ENCODE assay signal across 17 mouse cellular contexts in genomic region chr10:99748009-99748408, GRCm38 (mm10). TPM values are rescaled to one million over a fixed set of nuclear protein-coding genes. Genes with fewer than 3 reads are reported as not detected.
DNase-seq lines count a peak whose midpoint lies in the region; ATAC-seq lines count a peak whose summit lies in the region.
"Had no signal": no experiment of that assay in that cellular context is flagged by ENCODE, and none has a peak within 500 bp of the region (broad histone marks: within the 10 kb centered on the region; RNA-seq: fewer than 3 reads in every experiment).

No protein-coding gene starts in this region.

- no peak overlapping the region for H3K4me2 ChIP-seq in kidney, embryonic 16.5 days (replicated peaks; ENCODE audit: low read depth, low read length)
- no peak overlapping the region for H3K4me2 ChIP-seq in heart, embryonic 14.5 days (ENCODE audit: low read length)
- H3K4me2 ChIP-seq: hindbrain, embryonic 13.5 days; limb, embryonic 12.5 days; midbrain, embryonic 12.5 days had no signal

- DNase-seq in adrenal gland, postnatal 36 days = peak; percentile 1 to 11
- no peak for DNase-seq in adrenal gland, adult 18-20 months (ENCODE audit: low spot score in 2 of 2)
- DNase-seq in kidney, postnatal 4 days = no peak
- DNase-seq in kidney, postnatal 14 days = peak; percentile 10
- DNase-seq in layer of hippocampus, postnatal 10 days (ENCODE audit: low spot score in 2 of 2) = no peak
- DNase-seq in gastrocnemius, postnatal 4 days (ENCODE audit: low spot score in 2 of 2) = no peak
- DNase-seq: cerebellum, adult 18-20 months; forebrain, postnatal 0 days; gastrocnemius, postnatal 14 days had no signal

- no peak overlapping the region for H3K4me3 ChIP-seq in kidney, embryonic 16.5 days (ENCODE audit: low read length)
- H3K4me3 ChIP-seq in heart, embryonic 14.5 days (ENCODE audit: control insufficient read depth in 1 of 2, insufficient read depth in 1 of 2, low read depth in 1 of 2, low read length in 2 of 2) = no peak overlapping the region
- H3K4me3 ChIP-seq: hindbrain, embryonic 13.5 days; left cerebral cortex, adult 2 months; limb, embryonic 12.5 days; midbrain, embryonic 12.5 days had no signal

- no peaks in the 10 kb centered on the region for H3K4me1 ChIP-seq in kidney, embryonic 16.5 days (ENCODE audit: insufficient read depth, low read length)
- no peaks in the 10 kb centered on the region for H3K4me1 ChIP-seq in heart, embryonic 14.5 days (ENCODE audit: control insufficient read depth in 2 of 2, insufficient read depth in 2 of 2, low read length in 2 of 2)
- H3K4me1 ChIP-seq: hindbrain, embryonic 13.5 days; midbrain, embryonic 12.5 days had no signal

- H3K36me3 ChIP-seq in kidney, embryonic 16.5 days (ENCODE audit: insufficient read depth, low read length) = no peaks in the 10 kb centered on the region
- H3K36me3 ChIP-seq in heart, embryonic 14.5 days (ENCODE audit: control insufficient read depth, insufficient read depth, low read length) = no peaks in the 10 kb centered on the region
- H3K36me3 ChIP-seq: hindbrain, embryonic 13.5 days; limb, embryonic 12.5 days; midbrain, embryonic 12.5 days had no signal

- 54% methylated on average over 2 of the region's 2 CpGs for WGBS in kidney, embryonic 16.5 days
- 32% methylated on average over 2 of the region's 2 CpGs for WGBS in heart, embryonic 14.5 days

- H3K27me3 ChIP-seq in kidney, embryonic 16.5 days (ENCODE audit: insufficient read depth, low read length) = no peaks in the 10 kb centered on the region
- H3K27me3 ChIP-seq in heart, embryonic 14.5 days (ENCODE audit: control insufficient read depth, insufficient read depth, low read length) = no peaks in the 10 kb centered on the region
- H3K27me3 ChIP-seq: hindbrain, embryonic 13.5 days; limb, embryonic 12.5 days; midbrain, embryonic 12.5 days; Patski had no signal

- H3K9me3 ChIP-seq in kidney, embryonic 16.5 days (ENCODE audit: low read length) = no peaks in the 10 kb centered on the region
- no peaks in the 10 kb centered on the region for H3K9me3 ChIP-seq in heart, embryonic 14.5 days (ENCODE audit: control insufficient read depth, low read length)
- H3K9me3 ChIP-seq: hindbrain, embryonic 13.5 days; limb, embryonic 12.5 days; midbrain, embryonic 12.5 days had no signal

- no peak overlapping the region for H3K9ac ChIP-seq in kidney, embryonic 16.5 days (replicated peaks; ENCODE audit: low read length)
- no peak overlapping the region for H3K9ac ChIP-seq in heart, embryonic 14.5 days (ENCODE audit: low read length)
- H3K9ac ChIP-seq: forebrain, postnatal 0 days; hindbrain, embryonic 13.5 days; limb, embryonic 12.5 days; midbrain, embryonic 12.5 days had no signal

- H3K27ac ChIP-seq in kidney, embryonic 16.5 days (ENCODE audit: low read length) = 0 out of 2 replicates have a peak overlapping the region, but pooled peaks have one; percentile 34
- H3K27ac ChIP-seq in heart, embryonic 14.5 days (replicated peaks in 1 of 2; ENCODE audit: control insufficient read depth in 1 of 2, insufficient read depth in 1 of 2, low read depth in 2 of 2, low read length in 2 of 2) = no peak overlapping the region
- H3K27ac ChIP-seq: hindbrain, embryonic 13.5 days; left cerebral cortex, adult 2 months; midbrain, embryonic 12.5 days had no signal

- peak; percentile 69; the same call in 1 of the 2 replicates for ATAC-seq in kidney, embryonic 16.5 days (ENCODE audit: low FRiP score, low TSS enrichment)
- ATAC-seq in heart, embryonic 14.5 days (ENCODE audit: insufficient number of reproducible peaks, insufficient read depth, low FRiP score, low read depth) = peak; percentile 21; the same call in 1 of the 2 replicates
- ATAC-seq: Patski had no signal

RNA-seq across cellular contexts. Expression of gene Csl, which starts 11.4 kb away (rescaled TPM):
- total RNA-seq in adrenal gland, postnatal 36 days (2021) = 1 to 10 TPM; 1.6 to 1.7 TPM
- total RNA-seq in adrenal gland, adult 18-20 months (2021) = 1 to 10 TPM; 1.1 to 2.5 TPM
- polyA plus RNA-seq in kidney, embryonic 16.5 days (2015; fragmentation: Nextera tagmentation; extraction: Ambion mirVana) = 0.24 and 0.58 TPM in 2 replicates
- 0.23 TPM in 1 of 2 replicates, not detected in the other for polyA plus RNA-seq in heart, embryonic 14.5 days (2014; fragmentation: Nextera tagmentation; extraction: Ambion mirVana)
- 1 to 10 TPM; 1.2 to 1.7 TPM for total RNA-seq in layer of hippocampus, postnatal 10 days (2021)
- total RNA-seq in gastrocnemius, postnatal 4 days (2021) = 1 to 10 TPM; 1.5 to 1.6 TPM
- total RNA-seq: forebrain, postnatal 0 days had no signal
- polyA plus RNA-seq: limb, embryonic 12.5 days; liver, embryonic 16.5 days had no signal

Comparison
In these comparisons a context has a peak if more than half of its experiments do, and no peak if none do; other contexts are left out.
1. DNase-seq: peak in adrenal gland, postnatal 36 days (2 of 2) and kidney, postnatal 14 days (single experiment); none in adrenal gland, adult 18-20 months (0 of 2), kidney, postnatal 4 days (0 of 2), layer of hippocampus, postnatal 10 days (0 of 2) and gastrocnemius, postnatal 4 days (0 of 2).